Comparison of ENCODE assay signal across 25 mouse cellular contexts in the genomic region with DNA sequence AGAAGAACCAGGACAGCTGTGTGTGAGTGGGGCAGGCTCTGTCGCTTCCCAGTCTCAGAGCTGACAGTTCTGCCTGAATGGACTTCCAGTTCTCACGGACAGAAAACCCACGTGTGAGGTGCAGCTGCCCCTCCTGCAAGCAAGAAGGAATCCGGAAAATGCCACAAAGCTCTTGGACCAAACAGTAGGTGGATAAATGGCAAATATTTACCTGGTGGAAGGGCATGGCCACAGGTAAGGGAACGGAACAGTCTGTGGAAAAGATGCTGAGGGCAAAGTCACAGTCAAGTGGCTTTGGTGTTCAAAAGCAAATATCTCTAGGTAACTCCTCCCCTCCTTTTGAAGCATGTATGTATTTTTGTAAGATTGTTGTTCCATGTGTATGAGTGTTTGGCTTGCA. TPM values are rescaled to one million over a fixed set of nuclear protein-coding genes. Genes with fewer than 3 reads are reported as not detected.
DNase-seq lines count a peak whose midpoint lies in the region; ATAC-seq and TF ChIP-seq lines count a peak whose summit lies in the region.
"Had no signal": no experiment of that assay in that cellular context is flagged by ENCODE, and none has a peak within 500 bp of the region (broad histone marks: within the 10 kb centered on the region; RNA-seq: fewer than 3 reads in every experiment).

No protein-coding gene starts in this region.

- no peak overlapping the region for H3K4me3 ChIP-seq in lung, postnatal 0 days (ENCODE audit: low read depth, low read length)
- H3K4me3 ChIP-seq in stomach, postnatal 0 days (ENCODE audit: low read depth, low read length): no peak overlapping the region
- H3K4me3 ChIP-seq: embryonic facial prominence, embryonic 12.5 days; hindbrain, embryonic 13.5 days; limb, embryonic 12.5 days; megakaryocyte, embryonic 14.5 days; neural tube, embryonic 12.5 days had no signal

- H3K27me3 ChIP-seq in lung, postnatal 0 days (replicated peaks; ENCODE audit: insufficient read depth, low read length): no peaks in the 10 kb centered on the region
- no peaks in the 10 kb centered on the region for H3K27me3 ChIP-seq in stomach, postnatal 0 days (ENCODE audit: control insufficient read depth, insufficient read depth, low read length)
- H3K27me3 ChIP-seq: embryonic facial prominence, embryonic 12.5 days; hindbrain, embryonic 13.5 days; limb, embryonic 12.5 days; megakaryocyte, embryonic 14.5 days; neural tube, embryonic 12.5 days had no signal

- H3K36me3 ChIP-seq in lung, postnatal 0 days (ENCODE audit: insufficient read depth, low read length): no peaks in the 10 kb centered on the region
- H3K36me3 ChIP-seq in stomach, postnatal 0 days (ENCODE audit: control insufficient read depth, insufficient read depth, low read length): no peaks in the 10 kb centered on the region
- H3K36me3 ChIP-seq: embryonic facial prominence, embryonic 12.5 days; G1E; hindbrain, embryonic 13.5 days; limb, embryonic 12.5 days; neural tube, embryonic 12.5 days had no signal

- H3K4me2 ChIP-seq in lung, postnatal 0 days (replicated peaks; ENCODE audit: low read depth, low read length): no peak overlapping the region
- no peak overlapping the region for H3K4me2 ChIP-seq in stomach, postnatal 0 days (replicated peaks; ENCODE audit: low read depth)
- H3K4me2 ChIP-seq: embryonic facial prominence, embryonic 12.5 days; hindbrain, embryonic 13.5 days; limb, embryonic 12.5 days; liver, embryonic 11.5 days; neural tube, embryonic 12.5 days had no signal

- peak; percentile 5 for DNase-seq in kidney, adult 8-10 months
- DNase-seq in kidney, postnatal 25 days: no peak
- DNase-seq in lung, adult 18-20 months: peak; percentile 66 to 78
- DNase-seq in lung, postnatal 0 days (ENCODE audit: low spot score): peak; percentile 51
- DNase-seq in stomach, postnatal 0 days (ENCODE audit: low spot score): peak; percentile 21
- DNase-seq in right cerebral cortex, postnatal 14 days: no peak
- DNase-seq in heart, adult 18-20 months: no peak
- DNase-seq: adrenal gland, adult 8-10 months; cerebellum, adult 18-20 months; cerebellum, postnatal 14 days; forebrain, postnatal 0 days; gastrocnemius, postnatal 25 days; layer of hippocampus, postnatal 36 days; liver, postnatal 0 days; midbrain, embryonic 14.5 days; retina, postnatal 1 day; thymus, adult 2 months; thymus, postnatal 4 days had no signal

- no peaks in the 10 kb centered on the region for H3K9me3 ChIP-seq in lung, postnatal 0 days (ENCODE audit: low read length)
- H3K9me3 ChIP-seq in stomach, postnatal 0 days (ENCODE audit: control insufficient read depth, low read length): no peaks in the 10 kb centered on the region
- H3K9me3 ChIP-seq: embryonic facial prominence, embryonic 12.5 days; hindbrain, embryonic 13.5 days; limb, embryonic 12.5 days; neural tube, embryonic 12.5 days had no signal

- no peak for TF ChIP-seq CTCF in lung, postnatal 0 days (IDR thresholded peaks at IDR 0.05)
- no peak for TF ChIP-seq CTCF in stomach, postnatal 0 days (IDR thresholded peaks at IDR 0.05; ENCODE audit: low read depth)

- 48% methylated on average over 5 of the region's 5 CpGs for WGBS in lung, postnatal 0 days
- 61% methylated on average over 5 of the region's 5 CpGs for WGBS in stomach, postnatal 0 days

- H3K27ac ChIP-seq in lung, postnatal 0 days (ENCODE audit: low read length): no peak overlapping the region
- H3K27ac ChIP-seq in stomach, postnatal 0 days (replicated peaks): no peak overlapping the region
- H3K27ac ChIP-seq: embryonic facial prominence, embryonic 12.5 days; hindbrain, embryonic 13.5 days; limb, embryonic 12.5 days; neural tube, embryonic 12.5 days had no signal

- H3K4me1 ChIP-seq in lung, postnatal 0 days (ENCODE audit: insufficient read depth, low read depth, low read length): no peaks in the 10 kb centered on the region
- H3K4me1 ChIP-seq in stomach, postnatal 0 days (replicated peaks; ENCODE audit: control insufficient read depth, insufficient read depth): no peaks in the 10 kb centered on the region
- H3K4me1 ChIP-seq: embryonic facial prominence, embryonic 12.5 days; hindbrain, embryonic 13.5 days; limb, embryonic 12.5 days; megakaryocyte, embryonic 14.5 days; neural tube, embryonic 12.5 days had no signal

- H3K9ac ChIP-seq in lung, postnatal 0 days (replicated peaks; ENCODE audit: low read depth): no peak overlapping the region
- H3K9ac ChIP-seq in stomach, postnatal 0 days (ENCODE audit: low read length): no peak overlapping the region
- H3K9ac ChIP-seq: embryonic facial prominence, embryonic 12.5 days; forebrain, postnatal 0 days; hindbrain, embryonic 13.5 days; limb, embryonic 12.5 days; liver, postnatal 0 days; neural tube, embryonic 12.5 days had no signal

- TF ChIP-seq EP300 in lung, postnatal 0 days (IDR thresholded peaks at IDR 0.05): peak; percentile 59; the same call in 1 of the 2 replicates
- no peak for TF ChIP-seq EP300 in stomach, postnatal 0 days (optimal IDR thresholded peaks at IDR 0.05)

- ATAC-seq in lung, postnatal 0 days: peak; percentile 68
- ATAC-seq in stomach, postnatal 0 days (ENCODE audit: low FRiP score, low TSS enrichment): peak; percentile 64; the same call in 1 of the 2 replicates
- ATAC-seq: forebrain, postnatal 0 days; liver, postnatal 0 days had no signal

RNA-seq across cellular contexts. Expression of a gene that starts 37.9 kb away (rescaled TPM):
- 4.6 and 5.3 TPM in 2 replicates for polyA plus RNA-seq in lung, postnatal 0 days (2015; fragmentation: Nextera tagmentation; extraction: Ambion mirVana)
- 1.0 and 1.3 TPM in 2 replicates for polyA plus RNA-seq in stomach, postnatal 0 days (2015; fragmentation: Nextera tagmentation; extraction: Ambion mirVana)
- 1 to 10 TPM; 1.9 to 3.0 TPM for total RNA-seq in heart, adult 18-20 months (2021)
- polyA plus RNA-seq: G1E; liver, postnatal 0 days had no signal

Comparison
In these comparisons a context has a peak if more than half of its experiments do, and no peak if none do; other contexts are left out.
1. DNase-seq: peak in kidney, adult 8-10 months (2 of 2), lung, adult 18-20 months (2 of 2), lung, postnatal 0 days (single experiment) and stomach, postnatal 0 days (single experiment); none in kidney, postnatal 25 days (0 of 2), right cerebral cortex, postnatal 14 days (single experiment) and heart, adult 18-20 months (0 of 2).